Mouse (Mus musculus) lung, postnatal 14 days (tissue): ENCODE measurements around the gene Gna11.

ENCODE experiments used
- DNase-seq: peaks from one replicate; pipeline ENCODE4 v3.0.0; 2021

Gene Gna11

GRCm38 (mm10) chr10:81484441-81485059, 60.4 kb downstream of the Gna11 start:
- DNase-seq, result no peak

GRCm38 (mm10) chr10:81483983-81484382, 61.0 kb downstream of the Gna11 start:
- DNase-seq, result no peak

GRCm38 (mm10) chr10:81482533-81482889, 62.5 kb downstream of the Gna11 start, which contains the start of gene Celf5:
Celf5 (minus strand) TSS chr10:81482709.
- peak; percentile 60 for DNase-seq

GRCm38 (mm10) chr10:81481605-81482532, 63.1 kb downstream of the Gna11 start:
- no peak for DNase-seq
